Mouse (Mus musculus) cortical plate, adult 2 months (tissue): ENCODE results near the gene Col4a1. TPM values are rescaled to one million over a fixed set of nuclear protein-coding genes. Genes with fewer than 3 reads are reported as not detected.

Source experiments
- H3K27ac ChIP-seq: fragments of 200-500 bp; 2 replicates; pipeline ENCODE4 v1.5.1; 2012; ENCODE audit warnings: low read length, control low read depth, inconsistent platforms; ENCODE audit not compliant: insufficient read depth
- H3K4me1 ChIP-seq: fragments of 200-500 bp; 2 replicates; pipeline ENCODE4 v1.6.1; 2011; ENCODE audit warnings: low read length; ENCODE audit not compliant: control insufficient read depth, insufficient read depth
- H3K4me3 ChIP-seq: fragments of 200-500 bp; 2 replicates; pipeline ENCODE4 v1.5.1; 2011; ENCODE audit warnings: mild to moderate bottlenecking, low read length, control low read depth; ENCODE audit not compliant: insufficient read depth
- CTCF ChIP-seq: fragments of 200-500 bp; IDR thresholded peaks from 2 replicates; pipeline ENCODE4 v1.5.1; 2011; ENCODE audit warnings: mild to moderate bottlenecking, control low read depth, low read length; ENCODE audit not compliant: insufficient read depth; ENCODE audit errors: extremely low read depth
- POLR2A ChIP-seq: fragments of 200-500 bp; IDR thresholded peaks from 2 replicates; pipeline ENCODE4 v1.6.1; 2011; ENCODE audit warnings: mild to moderate bottlenecking, low read length, control low read depth; ENCODE audit not compliant: insufficient read depth; ENCODE audit errors: extremely low read depth
- polyA plus RNA-seq: library from polyadenylated mRNA; depleted of rRNA; stranded (reverse); fragments of >200 nt; gene quantifications from 2 replicates; pipeline ENCODE4 v1.2.3, GENCODE M21; 2012

Gene Col4a1
- polyA plus RNA-seq, 1 experiment, result 29.3 TPM

GRCm38 (mm10) chr8:11287139-11287538 lies 25.5 kb downstream of the Col4a1 start:
- no peak overlapping the region for H3K27ac ChIP-seq
- no peak for TF ChIP-seq CTCF
- no peak for TF ChIP-seq POLR2A
- H3K4me1 ChIP-seq, result peaks cover 5% of the 10 kb centered on the region; the same call in 1 of the 2 replicates

GRCm38 (mm10) chr8:11285437-11285836 lies 27.2 kb downstream of the Col4a1 start:
- Histone ChIP-seq H3K4me1 (peaks cover 5% of the 10 kb centered on the region; the same call in 1 of the 2 replicates), H3K4me3 (no peak overlapping the region), H3K27ac (no peak overlapping the region)
- TF ChIP-seq CTCF, result no peak
- no peak for TF ChIP-seq POLR2A

More at GRCm38 (mm10) chr8:11287139-11287538, 25.5 kb downstream of the Col4a1 start:
- H3K4me3 ChIP-seq, result no peak overlapping the region

- no peak for TF ChIP-seq POLR2A
- no peak for TF ChIP-seq CTCF
Measured at GRCm38 (mm10) chr8:11283217-11283616, 29.4 kb downstream of the Col4a1 start.

GRCm38 (mm10) chr8:11282696-11283095 lies 29.9 kb downstream of the Col4a1 start:
- TF ChIP-seq CTCF (no peak), POLR2A (no peak)
- no peak overlapping the region for H3K27ac ChIP-seq
- H3K4me1 ChIP-seq, result peaks cover 8% of the 10 kb centered on the region
- no peak overlapping the region for H3K4me3 ChIP-seq

More at GRCm38 (mm10) chr8:11283217-11283616, 29.4 kb downstream of the Col4a1 start:
- Histone ChIP-seq H3K4me1 (peaks cover 7% of the 10 kb centered on the region; the same call in 1 of the 2 replicates), H3K4me3 (no peak overlapping the region), H3K27ac (no peak overlapping the region)

- no peak for TF ChIP-seq CTCF
- TF ChIP-seq POLR2A, result no peak
- H3K4me1 ChIP-seq, result peaks cover 10% of the 10 kb centered on the region
- H3K27ac ChIP-seq, result no peak overlapping the region
- H3K4me3 ChIP-seq, result no peak overlapping the region
Measured at GRCm38 (mm10) chr8:11282139-11282538, 30.5 kb downstream of the Col4a1 start.

GRCm38 (mm10) chr8:11280721-11281268 lies 31.8 kb downstream of the Col4a1 start:
- Histone ChIP-seq H3K4me1 (peaks cover 10% of the 10 kb centered on the region), H3K27ac (no peak overlapping the region), H3K4me3 (no peak overlapping the region)
- no peak for TF ChIP-seq POLR2A
- TF ChIP-seq CTCF, result no peak

GRCm38 (mm10) chr8:11279296-11279826 lies 33.3 kb downstream of the Col4a1 start:
- TF ChIP-seq CTCF (no peak), POLR2A (no peak)
- Histone ChIP-seq H3K4me3 (no peak overlapping the region), H3K4me1 (peaks cover 13% of the 10 kb centered on the region), H3K27ac (no peak overlapping the region)

- no peak for TF ChIP-seq CTCF
- TF ChIP-seq POLR2A, result no peak
- Histone ChIP-seq H3K27ac (no peak overlapping the region), H3K4me3 (no peak overlapping the region), H3K4me1 (peaks cover 18% of the 10 kb centered on the region)
Measured at GRCm38 (mm10) chr8:11278101-11278611, 34.5 kb downstream of the Col4a1 start.

GRCm38 (mm10) chr8:11277602-11278051 lies 35.0 kb downstream of the Col4a1 start:
- TF ChIP-seq CTCF (no peak), POLR2A (no peak)

GRCm38 (mm10) chr8:11276286-11276685 lies 36.3 kb downstream of the Col4a1 start:
- H3K4me1 ChIP-seq, result peaks cover 12% of the 10 kb centered on the region
- no peak overlapping the region for H3K27ac ChIP-seq
- TF ChIP-seq POLR2A (no peak), CTCF (no peak)
- no peak overlapping the region for H3K4me3 ChIP-seq

More at GRCm38 (mm10) chr8:11277602-11278051, 35.0 kb downstream of the Col4a1 start:
- H3K4me3 ChIP-seq, result no peak overlapping the region
- H3K27ac ChIP-seq, result no peak overlapping the region
- H3K4me1 ChIP-seq, result peaks cover 18% of the 10 kb centered on the region
